Mouse (Mus musculus): ENCODE results near the gene Retn.

- TF ChIP-seq CTCF (conservative IDR thresholded peaks at IDR 0.05; ENCODE audit: low read length), result no peak
- TF ChIP-seq NANOG (IDR thresholded peaks at IDR 0.05; ENCODE audit: borderline replicate concordance, low read length), result no peak
- TF ChIP-seq POU5F1 (IDR thresholded peaks at IDR 0.05; ENCODE audit: borderline replicate concordance, low read length), result no peak
These were observed 50.1 kb downstream of the Retn start for GRCm38 (mm10) chr8:3705711-3706110.

Data from E14TG2a.4 (cell line).